Mouse (Mus musculus): ENCODE measurements around the gene Fam104a. TPM values are rescaled to one million over a fixed set of nuclear protein-coding genes. Genes with fewer than 3 reads are reported as not detected.

Gene Fam104a
- total and polyA plus RNA-seq, 3 experiments: 14.6 to 57.0 (median 35.3) TPM

- Histone ChIP-seq H3K27ac (ENCODE audit: insufficient read depth, low read depth) (no peak overlapping the region), H3K4me1 (ENCODE audit: control insufficient read depth in 1 of 2, insufficient read depth in 2 of 2) (0 out of 4 replicates have a peak, but pooled peaks cover 0 to 2% of the 10 kb centered on the region in 2 experiments), H3K79me2 (replicated peaks; ENCODE audit: control insufficient read depth, extremely low read depth, insufficient read depth, poor library complexity, severe bottlenecking) (no peaks in the 10 kb centered on the region), H3K27me3 (replicated peaks) (no peaks in the 10 kb centered on the region), H3K4me2 (ENCODE audit: insufficient read depth, low read depth, poor library complexity, severe bottlenecking) (no peak overlapping the region), H3K9ac (ENCODE audit: insufficient read depth, low read depth) (no peak overlapping the region), H3K36me3 (replicated peaks in 1 of 2; ENCODE audit: control insufficient read depth in 1 of 2, insufficient read depth in 1 of 2, low read length in 1 of 2) (peaks cover 0 to 15% of the 10 kb centered on the region in 2 experiments), H3K4me3 (replicated peaks in 1 of 3; ENCODE audit: low read depth in 2 of 3, low read length in 2 of 3, poor library complexity in 1 of 3) (no peak overlapping the region), H3K9me3 (replicated peaks; ENCODE audit: low read length) (no peaks in the 10 kb centered on the region)
- dilution Hi-C loops (cut with MboI; ENCODE audit: extremely low pct_ligation_motif_present, extremely low pct_unique_long_range_greater_than_20kb, low sequenced_read_pairs): no loop called here
- no peak for TF ChIP-seq RAD21 (IDR thresholded peaks at IDR 0.05; ENCODE audit: low read depth, low read length)
- TF ChIP-seq MEF2A (IDR thresholded peaks at IDR 0.05; ENCODE audit: borderline replicate concordance, low read depth, low read length): no peak
- no peak for TF ChIP-seq MAX (IDR thresholded peaks at IDR 0.05; ENCODE audit: low read length)
- TF ChIP-seq EP300 (IDR thresholded peaks at IDR 0.05; ENCODE audit: low read length): no peak
- TF ChIP-seq ETS1 (conservative IDR thresholded peaks at IDR 0.05; ENCODE audit: low read depth, low read length): no peak
- TF ChIP-seq MAFK (IDR thresholded peaks at IDR 0.05; ENCODE audit: insufficient replicate concordance, low read length): no peak
- TF ChIP-seq GABPA (IDR thresholded peaks at IDR 0.05; ENCODE audit: insufficient replicate concordance, low read depth, low read length): no peak
- TF ChIP-seq JUN (IDR thresholded peaks at IDR 0.05; ENCODE audit: insufficient read depth, low read depth, low read length): no peak
- no peak for TF ChIP-seq E2F4 (IDR thresholded peaks at IDR 0.05; ENCODE audit: insufficient replicate concordance, low read depth, low read length)
- TF ChIP-seq MXI1 (IDR thresholded peaks at IDR 0.05; ENCODE audit: low read depth, low read length): no peak
- no peak for TF ChIP-seq RCOR1 (conservative IDR thresholded peaks at IDR 0.05; ENCODE audit: low read depth, low read length)
- no peak for TF ChIP-seq JUND (conservative IDR thresholded peaks at IDR 0.05; ENCODE audit: low read depth, low read length)
- TF ChIP-seq USF1 (IDR thresholded peaks at IDR 0.05; ENCODE audit: low read depth, low read length): no peak
- TF ChIP-seq MAZ (IDR thresholded peaks at IDR 0.05; ENCODE audit: low read depth, low read length): no peak
- no peak for DNase-seq (ENCODE audit: extremely low read depth)
- in situ Hi-C loops (cut with MboI; ENCODE audit: low pct_ligation_motif_present, low pct_unique_long_range_greater_than_20kb, low sequenced_read_pairs): loop anchor here (25.0 kb wide), 1 partner anchor 951 kb away; the partner anchor contains the start of gene Rpl38
These were observed 27.1 kb upstream of the Fam104a start for GRCm38 (mm10) chr11:113711061-113711460.

DNA sequence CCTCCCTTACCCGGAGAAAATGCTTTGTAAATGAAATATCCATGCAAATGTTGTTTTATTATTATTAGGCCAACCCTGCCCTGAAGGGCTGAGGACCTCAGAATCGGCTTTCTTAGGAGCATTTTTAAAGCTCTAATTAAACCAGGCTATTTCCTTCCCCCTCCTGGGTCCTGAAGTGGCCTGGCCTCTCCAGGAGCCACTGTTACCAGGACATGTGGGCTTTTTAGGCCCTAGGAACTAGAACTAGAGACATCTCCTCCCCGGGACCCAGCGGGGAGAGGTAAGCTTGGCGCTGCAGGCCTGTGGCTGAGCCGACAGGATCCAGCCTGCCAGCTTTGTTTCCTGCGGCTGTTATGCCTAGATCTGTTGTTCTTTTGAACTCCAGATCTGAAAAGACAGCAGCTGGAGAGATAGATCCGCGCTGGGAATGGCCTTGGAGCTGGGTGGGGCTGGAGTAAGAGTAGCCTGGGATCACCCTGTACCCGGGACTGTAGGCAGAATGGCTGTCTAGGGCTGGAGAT, 26.4 kb upstream of the Fam104a start:
- Histone ChIP-seq H3K36me3 (replicated peaks in 1 of 2; ENCODE audit: control insufficient read depth in 1 of 2, insufficient read depth in 1 of 2, low read length in 1 of 2) (peaks cover 0 to 18% of the 10 kb centered on the region in 2 experiments), H3K9me3 (replicated peaks; ENCODE audit: low read length) (no peaks in the 10 kb centered on the region), H3K79me2 (replicated peaks; ENCODE audit: control insufficient read depth, extremely low read depth, insufficient read depth, poor library complexity, severe bottlenecking) (no peaks in the 10 kb centered on the region), H3K27ac (ENCODE audit: insufficient read depth, low read depth) (no peak overlapping the region), H3K4me1 (ENCODE audit: control insufficient read depth in 1 of 2, insufficient read depth in 2 of 2) (0 out of 4 replicates have a peak, but pooled peaks cover 0 to 2% of the 10 kb centered on the region in 2 experiments), H3K27me3 (replicated peaks) (no peaks in the 10 kb centered on the region), H3K9ac (ENCODE audit: insufficient read depth, low read depth) (no peak overlapping the region), H3K4me2 (ENCODE audit: insufficient read depth, low read depth, poor library complexity, severe bottlenecking) (no peak overlapping the region), H3K4me3 (replicated peaks in 1 of 3; ENCODE audit: low read depth in 2 of 3, low read length in 2 of 3, poor library complexity in 1 of 3) (no peak overlapping the region)
- dilution Hi-C loops (cut with MboI; ENCODE audit: extremely low pct_ligation_motif_present, extremely low pct_unique_long_range_greater_than_20kb, low sequenced_read_pairs) (no loop called here), in situ Hi-C loops (cut with MboI; ENCODE audit: low pct_ligation_motif_present, low pct_unique_long_range_greater_than_20kb, low sequenced_read_pairs) (loop anchor here (25.0 kb wide), 1 partner anchor 952 kb away; the partner anchor contains the start of gene Rpl38)
- no peak for DNase-seq (ENCODE audit: extremely low read depth)
- TF ChIP-seq CTCF (conservative IDR thresholded peaks at IDR 0.05 in 1 of 2, IDR thresholded peaks at IDR 0.05 in 1 of 2; ENCODE audit: low read depth in 2 of 2, low read length in 2 of 2): no peak
- TF ChIP-seq TCF12 (IDR thresholded peaks at IDR 0.05; ENCODE audit: low read depth, low read length): no peak
- TF ChIP-seq TBP (conservative IDR thresholded peaks at IDR 0.05; ENCODE audit: low read depth, low read length): no peak
- TF ChIP-seq MYC (IDR thresholded peaks at IDR 0.05; ENCODE audit: low read depth, low read length): no peak
- no peak for TF ChIP-seq SMC3 (IDR thresholded peaks at IDR 0.05; ENCODE audit: low read depth, low read length)
- TF ChIP-seq MAZ (IDR thresholded peaks at IDR 0.05; ENCODE audit: low read depth, low read length): no peak
- no peak for TF ChIP-seq RCOR1 (conservative IDR thresholded peaks at IDR 0.05; ENCODE audit: low read depth, low read length)
